ENCODE assay signal across 8 mouse cellular contexts in genomic region chr4:129985161-129985670, GRCm38 (mm10). TPM values are rescaled to one million over a fixed set of nuclear protein-coding genes. Genes with fewer than 3 reads are reported as not detected.
DNase-seq lines count a peak whose midpoint lies in the region; ATAC-seq lines count a peak whose summit lies in the region.

No protein-coding gene starts in this region.

- H3K27ac ChIP-seq in embryonic facial prominence, embryonic 11.5 days (replicated peaks; ENCODE audit: low read depth, low read length) = no peak overlapping the region
- H3K27ac ChIP-seq in midbrain, embryonic 12.5 days (replicated peaks) = peak overlapping the region; percentile 67; the same call in 1 of the 2 replicates

- H3K27me3 ChIP-seq in embryonic facial prominence, embryonic 11.5 days (ENCODE audit: control insufficient read depth, insufficient read depth, low read length) = peaks cover 41% of the 10 kb centered on the region
- H3K27me3 ChIP-seq in midbrain, embryonic 12.5 days = peaks cover 56% of the 10 kb centered on the region

- peak overlapping the region; percentile 99 for H3K4me2 ChIP-seq in embryonic facial prominence, embryonic 11.5 days (ENCODE audit: low read depth, low read length)
- peak overlapping the region; percentile 92 for H3K4me2 ChIP-seq in midbrain, embryonic 12.5 days (replicated peaks)

- peak overlapping the region; percentile 54 for H3K4me3 ChIP-seq in embryonic facial prominence, embryonic 11.5 days (ENCODE audit: low read depth, low read length)
- H3K4me3 ChIP-seq in midbrain, embryonic 12.5 days = peak overlapping the region; percentile 73

- H3K36me3 ChIP-seq in embryonic facial prominence, embryonic 11.5 days (replicated peaks; ENCODE audit: control insufficient read depth, insufficient read depth, low read depth, low read length) = no peaks in the 10 kb centered on the region
- H3K36me3 ChIP-seq in midbrain, embryonic 12.5 days = no peaks in the 10 kb centered on the region

- no peaks in the 10 kb centered on the region for H3K9me3 ChIP-seq in embryonic facial prominence, embryonic 11.5 days (replicated peaks; ENCODE audit: control insufficient read depth, low read length)
- no peaks in the 10 kb centered on the region for H3K9me3 ChIP-seq in midbrain, embryonic 12.5 days

- 0% methylated on average over 33 of the region's 48 CpGs for WGBS in embryonic facial prominence, embryonic 11.5 days
- WGBS in midbrain, embryonic 12.5 days = under 1% methylated on average over 40 of the region's 48 CpGs

- H3K4me1 ChIP-seq in embryonic facial prominence, embryonic 11.5 days (ENCODE audit: control insufficient read depth, insufficient read depth, low read length) = peaks cover 16% of the 10 kb centered on the region
- peaks cover 77% of the 10 kb centered on the region for H3K4me1 ChIP-seq in midbrain, embryonic 12.5 days

- peak overlapping the region; percentile 72 for H3K9ac ChIP-seq in embryonic facial prominence, embryonic 11.5 days (replicated peaks; ENCODE audit: low read length)
- H3K9ac ChIP-seq in midbrain, embryonic 12.5 days (replicated peaks) = peak overlapping the region; percentile 82

- 0 out of 2 replicates have a peak, but pooled peaks have one; percentile 15 for ATAC-seq in embryonic facial prominence, embryonic 11.5 days (replicated peaks; ENCODE audit: insufficient number of reproducible peaks, low FRiP score, low TSS enrichment, low read depth)
- 0 out of 2 replicates have a peak, but pooled peaks have one; percentile 5 for ATAC-seq in midbrain, embryonic 12.5 days (ENCODE audit: low FRiP score, low read depth)
- ATAC-seq in megakaryocyte-erythroid progenitor cell, adult 5-6 weeks (replicated peaks; ENCODE audit: low FRiP score, low TSS enrichment, poor library complexity, severe bottlenecking) = no peak
- ATAC-seq in megakaryocyte progenitor cell, adult 5-6 weeks (replicated peaks; ENCODE audit: poor library complexity) = no peak

- peak; percentile 37 to 39 for DNase-seq in kidney, postnatal 4 days
- no peak for DNase-seq in kidney, postnatal 14 days
- DNase-seq in embryonic facial prominence, embryonic 11.5 days (ENCODE audit: low spot score) = peak; percentile 30
- DNase-seq in heart, postnatal 36 days = peak; percentile 11 to 14
- DNase-seq in gastrocnemius, postnatal 25 days = no peak

- intact Hi-C loops in heart, postnatal 36 days (cut with DNase I) = no loop called here

RNA-seq across cellular contexts. Expression of gene Adgrb2, which starts 0.5 kb away (rescaled TPM):
- polyA plus RNA-seq in embryonic facial prominence, embryonic 11.5 days (2014; fragmentation: Nextera tagmentation; extraction: Ambion mirVana) = 2.1 and 2.2 TPM in 2 replicates
- total RNA-seq in heart, postnatal 36 days (2021) = 1 to 10 TPM; 2.1 to 2.6 TPM
- 7.4 and 9.8 TPM in 2 replicates for polyA plus RNA-seq in midbrain, embryonic 12.5 days (2016; fragmentation: Nextera tagmentation; extraction: Ambion mirVana)
- 1.2 TPM in 1 of 2 replicates, not detected in the other for total RNA-seq in megakaryocyte-erythroid progenitor cell, adult 5-6 weeks (2014; fragmentation: Nextera tagmentation)
- total RNA-seq in megakaryocyte-erythroid progenitor cell, adult 5-6 weeks (2017) = not detected in 2 replicates
- under 1 TPM; 0.54 to 0.56 TPM for total RNA-seq in gastrocnemius, postnatal 25 days (2021)
- total RNA-seq in megakaryocyte progenitor cell, adult 5-6 weeks (2015) = not detected in 2 replicates
- 0.41 TPM in 1 of 2 replicates, not detected in the other for total RNA-seq in megakaryocyte progenitor cell, adult 5-6 weeks (2017)

RNA-seq across cellular contexts. Expression of gene Spocd1, which starts 56.2 kb away (rescaled TPM):
- not detected in 2 replicates for polyA plus RNA-seq in embryonic facial prominence, embryonic 11.5 days (2014; fragmentation: Nextera tagmentation; extraction: Ambion mirVana)
- not detected for total RNA-seq in heart, postnatal 36 days (2021)
- not detected in 2 replicates for polyA plus RNA-seq in midbrain, embryonic 12.5 days (2016; fragmentation: Nextera tagmentation; extraction: Ambion mirVana)
- total RNA-seq in megakaryocyte-erythroid progenitor cell, adult 5-6 weeks (2014; fragmentation: Nextera tagmentation) = not detected in 2 replicates
- total RNA-seq in megakaryocyte-erythroid progenitor cell, adult 5-6 weeks (2017) = not detected in 2 replicates
- not detected for total RNA-seq in gastrocnemius, postnatal 25 days (2021)
- total RNA-seq in megakaryocyte progenitor cell, adult 5-6 weeks (2015) = 0.05 and 0.49 TPM in 2 replicates
- total RNA-seq in megakaryocyte progenitor cell, adult 5-6 weeks (2017) = 0.04 and 0.81 TPM in 2 replicates

Comparison
In these comparisons a context has a peak if more than half of its experiments do, and no peak if none do; other contexts are left out.
1. DNase-seq: peak in kidney, postnatal 4 days (2 of 2), embryonic facial prominence, embryonic 11.5 days (single experiment) and heart, postnatal 36 days (2 of 2); none in kidney, postnatal 14 days (single experiment) and gastrocnemius, postnatal 25 days (single experiment).
2. ATAC-seq: peak in embryonic facial prominence, embryonic 11.5 days (single experiment) and midbrain, embryonic 12.5 days (single experiment); none in megakaryocyte-erythroid progenitor cell, adult 5-6 weeks (single experiment) and megakaryocyte progenitor cell, adult 5-6 weeks (single experiment).